Mouse (Mus musculus): ENCODE results near the gene Olfr1261. TPM values are rescaled to one million over a fixed set of nuclear protein-coding genes. Genes with fewer than 3 reads are reported as not detected.

Olfr1261 gene
- polyA plus RNA-seq (2012; ENCODE audit: insufficient read depth, insufficient read length, low replicate concordance, missing spikeins): not detected in 2 replicates

- TF ChIP-seq POLR2A (IDR thresholded peaks at IDR 0.05; ENCODE audit: insufficient read depth, low read depth, low read length) (no peak), CTCF (IDR thresholded peaks at IDR 0.05; ENCODE audit: insufficient read depth, low read depth, low read length) (no peak)
- no peak within 1 kb of the TSS for H3K27ac ChIP-seq (ENCODE audit: insufficient read depth, low read depth, low read length)
- H3K4me3 ChIP-seq (ENCODE audit: insufficient read depth, low read depth, low read length): no peak within 1 kb of the TSS
- no peaks in the 10 kb centered on the region for H3K4me1 ChIP-seq (ENCODE audit: control insufficient read depth, insufficient read depth, low read length)
These were observed at the start of gene Olfr1261 for GRCm38 (mm10) chr2:89990921-89991320. TSS of gene Olfr1261 (plus strand) at chr2:89991221.

GRCm38 (mm10) chr2:89948564-89948963, 42.5 kb upstream of the Olfr1261 start, which contains the start of gene Olfr1259:
TSS of gene Olfr1259 (minus strand) at chr2:89948664.
- no peak within 1 kb of the TSS for H3K27ac ChIP-seq (ENCODE audit: insufficient read depth, low read depth, low read length)
- H3K4me3 ChIP-seq (ENCODE audit: insufficient read depth, low read depth, low read length): no peak within 1 kb of the TSS
- 92% methylated on average over 5 of the region's 5 CpGs for WGBS
- TF ChIP-seq CTCF (IDR thresholded peaks at IDR 0.05; ENCODE audit: insufficient read depth, low read depth, low read length) (no peak), POLR2A (IDR thresholded peaks at IDR 0.05; ENCODE audit: insufficient read depth, low read depth, low read length) (no peak)
- no peaks in the 10 kb centered on the region for H3K4me1 ChIP-seq (ENCODE audit: control insufficient read depth, insufficient read depth, low read length)

GRCm38 (mm10) chr2:89974184-89974583, 16.8 kb upstream of the Olfr1261 start, which contains the start of gene Olfr1260:
TSS of gene Olfr1260 (plus strand) at chr2:89974340.
- WGBS: 33% methylated on average over 2 of the region's 2 CpGs
- H3K4me1 ChIP-seq (ENCODE audit: control insufficient read depth, insufficient read depth, low read length): no peaks in the 10 kb centered on the region
- H3K4me3 ChIP-seq (ENCODE audit: insufficient read depth, low read depth, low read length): no peak within 1 kb of the TSS
- no peak within 1 kb of the TSS for H3K27ac ChIP-seq (ENCODE audit: insufficient read depth, low read depth, low read length)
- no peak for TF ChIP-seq CTCF (IDR thresholded peaks at IDR 0.05; ENCODE audit: insufficient read depth, low read depth, low read length)
- no peak for TF ChIP-seq POLR2A (IDR thresholded peaks at IDR 0.05; ENCODE audit: insufficient read depth, low read depth, low read length)

GRCm38 (mm10) chr2:89977709-89978108, 13.3 kb upstream of the Olfr1261 start:
- Histone ChIP-seq H3K27ac (ENCODE audit: insufficient read depth, low read depth, low read length) (no peak overlapping the region), H3K4me3 (ENCODE audit: insufficient read depth, low read depth, low read length) (no peak overlapping the region), H3K4me1 (ENCODE audit: control insufficient read depth, insufficient read depth, low read length) (no peaks in the 10 kb centered on the region)
- TF ChIP-seq POLR2A (IDR thresholded peaks at IDR 0.05; ENCODE audit: insufficient read depth, low read depth, low read length): no peak
- TF ChIP-seq CTCF (IDR thresholded peaks at IDR 0.05; ENCODE audit: insufficient read depth, low read depth, low read length): no peak
- WGBS: 86% methylated on average over 2 of the region's 2 CpGs

- Histone ChIP-seq H3K27ac (ENCODE audit: insufficient read depth, low read depth, low read length) (no peak within 1 kb of the TSS), H3K4me1 (ENCODE audit: control insufficient read depth, insufficient read depth, low read length) (no peaks in the 10 kb centered on the region), H3K4me3 (ENCODE audit: insufficient read depth, low read depth, low read length) (no peak within 1 kb of the TSS)
- TF ChIP-seq CTCF (IDR thresholded peaks at IDR 0.05; ENCODE audit: insufficient read depth, low read depth, low read length): no peak
- no peak for TF ChIP-seq POLR2A (IDR thresholded peaks at IDR 0.05; ENCODE audit: insufficient read depth, low read depth, low read length)
These were observed 8.8 kb downstream of the Olfr1261 start, which contains the start of gene Olfr1262 for GRCm38 (mm10) chr2:89999845-90000244. TSS of gene Olfr1262 (plus strand) at chr2:90000145.

- Histone ChIP-seq H3K4me1 (ENCODE audit: control insufficient read depth, insufficient read depth, low read length) (no peaks in the 10 kb centered on the region), H3K4me3 (ENCODE audit: insufficient read depth, low read depth, low read length) (no peak within 1 kb of the TSS), H3K27ac (ENCODE audit: insufficient read depth, low read depth, low read length) (no peak within 1 kb of the TSS)
- 61% methylated on average over 2 of the region's 2 CpGs for WGBS
- TF ChIP-seq CTCF (IDR thresholded peaks at IDR 0.05; ENCODE audit: insufficient read depth, low read depth, low read length) (no peak), POLR2A (IDR thresholded peaks at IDR 0.05; ENCODE audit: insufficient read depth, low read depth, low read length) (no peak)
These were observed 20.8 kb downstream of the Olfr1261 start, which contains the start of gene Olfr1263 for GRCm38 (mm10) chr2:90011831-90012230. TSS of gene Olfr1263 (plus strand) at chr2:90012131.

GRCm38 (mm10) chr2:90025477-90025876, 34.5 kb downstream of the Olfr1261 start, which contains the start of gene Olfr1264:
TSS of gene Olfr1264 (minus strand) at chr2:90025577.
- H3K27ac ChIP-seq (ENCODE audit: insufficient read depth, low read depth, low read length): no peak within 1 kb of the TSS
- TF ChIP-seq CTCF (IDR thresholded peaks at IDR 0.05; ENCODE audit: insufficient read depth, low read depth, low read length) (no peak), POLR2A (IDR thresholded peaks at IDR 0.05; ENCODE audit: insufficient read depth, low read depth, low read length) (no peak)
- H3K4me1 ChIP-seq (ENCODE audit: control insufficient read depth, insufficient read depth, low read length): no peaks in the 10 kb centered on the region
- 72% methylated on average over 2 of the region's 2 CpGs for WGBS
- no peak within 1 kb of the TSS for H3K4me3 ChIP-seq (ENCODE audit: insufficient read depth, low read depth, low read length)

- no peak within 1 kb of the TSS for H3K4me3 ChIP-seq (ENCODE audit: insufficient read depth, low read depth, low read length)
- no peaks in the 10 kb centered on the region for H3K4me1 ChIP-seq (ENCODE audit: control insufficient read depth, insufficient read depth, low read length)
- no peak for TF ChIP-seq CTCF (IDR thresholded peaks at IDR 0.05; ENCODE audit: insufficient read depth, low read depth, low read length)
- no peak for TF ChIP-seq POLR2A (IDR thresholded peaks at IDR 0.05; ENCODE audit: insufficient read depth, low read depth, low read length)
- H3K27ac ChIP-seq (ENCODE audit: insufficient read depth, low read depth, low read length): no peak within 1 kb of the TSS
These were observed 44.0 kb downstream of the Olfr1261 start, which contains the start of gene Olfr1265 for GRCm38 (mm10) chr2:90035037-90035436. TSS of gene Olfr1265 (plus strand) at chr2:90035337.

Other genes with a start within 250 kb of the Olfr1261 start
- not detected in 2 replicates for gene Olfr1253, start 234.1 kb upstream of the Olfr1261 start, polyA plus RNA-seq (2012; ENCODE audit: insufficient read depth, insufficient read length, low replicate concordance, missing spikeins)
- not detected in 2 replicates for gene Olfr1254, start 197.6 kb upstream of the Olfr1261 start, polyA plus RNA-seq (2012; ENCODE audit: insufficient read depth, insufficient read length, low replicate concordance, missing spikeins)
- not detected in 2 replicates for gene Olfr1255, start 179.2 kb upstream of the Olfr1261 start, polyA plus RNA-seq (2012; ENCODE audit: insufficient read depth, insufficient read length, low replicate concordance, missing spikeins)
- not detected in 2 replicates for gene Olfr1256, start 149.7 kb upstream of the Olfr1261 start, polyA plus RNA-seq (2012; ENCODE audit: insufficient read depth, insufficient read length, low replicate concordance, missing spikeins)
- gene Olfr48, start 143.0 kb upstream of the Olfr1261 start, polyA plus RNA-seq (2012; ENCODE audit: insufficient read depth, insufficient read length, low replicate concordance, missing spikeins): not detected in 2 replicates
- not detected in 2 replicates for gene Olfr1257, start 112.8 kb upstream of the Olfr1261 start, polyA plus RNA-seq (2012; ENCODE audit: insufficient read depth, insufficient read length, low replicate concordance, missing spikeins)
- gene Olfr1258, start 63.9 kb upstream of the Olfr1261 start, polyA plus RNA-seq (2012; ENCODE audit: insufficient read depth, insufficient read length, low replicate concordance, missing spikeins): not detected in 2 replicates
- not detected in 2 replicates for gene Olfr1259, start 42.6 kb upstream of the Olfr1261 start, polyA plus RNA-seq (2012; ENCODE audit: insufficient read depth, insufficient read length, low replicate concordance, missing spikeins)
- not detected in 2 replicates for gene Olfr1260, start 16.9 kb upstream of the Olfr1261 start, polyA plus RNA-seq (2012; ENCODE audit: insufficient read depth, insufficient read length, low replicate concordance, missing spikeins)
- not detected in 2 replicates for gene Olfr1262, start 8.9 kb downstream of the Olfr1261 start, polyA plus RNA-seq (2012; ENCODE audit: insufficient read depth, insufficient read length, low replicate concordance, missing spikeins)
- not detected in 2 replicates for gene Olfr1263, start 20.9 kb downstream of the Olfr1261 start, polyA plus RNA-seq (2012; ENCODE audit: insufficient read depth, insufficient read length, low replicate concordance, missing spikeins)
- gene Olfr1264, start 34.4 kb downstream of the Olfr1261 start, polyA plus RNA-seq (2012; ENCODE audit: insufficient read depth, insufficient read length, low replicate concordance, missing spikeins): not detected in 2 replicates
- gene Olfr1265, start 44.1 kb downstream of the Olfr1261 start, polyA plus RNA-seq (2012; ENCODE audit: insufficient read depth, insufficient read length, low replicate concordance, missing spikeins): not detected in 2 replicates
- gene Olfr140, start 72.4 kb downstream of the Olfr1261 start, polyA plus RNA-seq (2012; ENCODE audit: insufficient read depth, insufficient read length, low replicate concordance, missing spikeins): not detected in 2 replicates
- gene Olfr1269, start 130.2 kb downstream of the Olfr1261 start, polyA plus RNA-seq (2012; ENCODE audit: insufficient read depth, insufficient read length, low replicate concordance, missing spikeins): not detected in 2 replicates
- gene Olfr32, start 151.1 kb downstream of the Olfr1261 start, polyA plus RNA-seq (2012; ENCODE audit: insufficient read depth, insufficient read length, low replicate concordance, missing spikeins): not detected in 2 replicates
- gene Olfr1270, start 161.9 kb downstream of the Olfr1261 start, polyA plus RNA-seq (2012; ENCODE audit: insufficient read depth, insufficient read length, low replicate concordance, missing spikeins): not detected in 2 replicates
- not detected in 2 replicates for gene Olfr1506, start 233.3 kb downstream of the Olfr1261 start, polyA plus RNA-seq (2012; ENCODE audit: insufficient read depth, insufficient read length, low replicate concordance, missing spikeins)

Data from olfactory bulb, adult 2 months (tissue).